Mouse (Mus musculus): ENCODE data around the gene Oas1h. TPM values are rescaled to one million over a fixed set of nuclear protein-coding genes. Genes with fewer than 3 reads are reported as not detected.
"Not testable (repeated sequence)": the region's sequence is repeated elsewhere in the genome, so short reads cannot be mapped to it uniquely, and the experiment has no call there.

The Oas1h gene
- not detected for total RNA-seq (2021)

DNA sequence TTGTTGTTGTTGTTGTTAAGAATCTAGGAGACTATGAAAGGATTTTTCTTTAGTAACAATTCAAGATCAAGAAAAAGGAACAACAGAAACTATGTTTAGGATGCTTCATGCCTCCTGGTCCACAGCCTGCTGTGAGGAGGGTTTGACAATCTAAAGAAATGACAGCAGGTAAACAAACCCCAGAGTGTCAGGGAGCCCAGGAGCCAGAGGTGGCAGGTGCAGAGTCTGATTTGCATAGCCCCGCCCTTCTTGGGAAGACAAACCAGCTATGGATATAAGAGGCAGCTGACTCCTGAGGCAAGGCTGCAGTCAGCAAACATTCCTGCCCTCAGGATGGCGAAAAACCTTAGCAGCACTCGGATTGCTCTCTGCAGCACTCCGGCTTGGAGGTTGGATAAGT lies at the start of gene Oas1h:
Gene Oas1h (plus strand): TSS at position 301 of the 400 bp plus-strand sequence.
- intact Hi-C loops (cut with DNase I): no loop called here
- no peak for DNase-seq (ENCODE audit: extremely low spot score in 1 of 2, low spot score in 2 of 2)

DNA sequence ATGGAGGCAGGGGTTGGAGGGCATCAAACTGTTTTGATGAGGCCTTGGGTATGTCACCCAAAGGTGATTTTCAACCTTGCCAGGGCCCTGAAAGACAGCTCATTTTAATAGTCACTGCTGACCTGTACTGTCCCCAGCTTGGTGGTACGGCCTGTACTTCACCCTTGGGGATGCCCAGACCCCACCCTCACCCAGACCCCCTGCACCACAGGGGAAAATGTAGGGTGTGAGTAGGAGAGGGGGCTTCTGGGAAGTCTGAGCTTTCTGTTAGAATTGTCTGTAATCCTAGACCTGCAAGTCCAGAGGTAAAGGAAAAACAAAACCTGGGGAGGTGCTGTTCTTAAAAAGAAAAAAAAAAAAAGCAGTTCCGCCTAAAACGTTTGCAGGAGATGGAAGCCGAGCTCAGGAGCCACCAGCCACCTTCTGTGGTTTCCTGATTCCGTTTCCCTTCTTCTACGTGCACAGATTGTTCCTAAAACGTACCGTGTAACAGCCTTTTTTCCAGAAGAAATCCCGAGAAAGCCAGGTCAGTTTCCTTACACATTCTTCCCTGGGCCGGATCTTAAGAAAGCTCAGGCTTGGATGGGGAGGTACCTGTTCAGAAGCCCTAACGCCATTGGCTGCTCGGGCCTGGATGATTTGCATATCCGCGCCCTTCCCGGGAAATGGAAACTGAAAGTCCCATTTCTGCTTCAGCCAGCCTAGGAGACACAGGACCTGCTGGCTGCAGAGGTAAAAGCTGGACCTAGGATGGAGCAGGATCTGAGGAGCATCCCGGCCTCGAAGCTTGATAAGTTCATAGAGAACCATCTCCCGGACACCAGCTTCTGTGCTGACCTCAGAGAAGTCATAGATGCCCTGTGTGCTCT lies 49.0 kb upstream of the Oas1h start, which contains the start of gene Oas1c:
Gene Oas1c (minus strand): TSS at position 564 of the 869 bp plus-strand sequence.
- DNase-seq (ENCODE audit: extremely low spot score in 1 of 2, low spot score in 2 of 2): peak; percentile 71 to 86
- intact Hi-C loops (cut with DNase I): no loop called here

DNA sequence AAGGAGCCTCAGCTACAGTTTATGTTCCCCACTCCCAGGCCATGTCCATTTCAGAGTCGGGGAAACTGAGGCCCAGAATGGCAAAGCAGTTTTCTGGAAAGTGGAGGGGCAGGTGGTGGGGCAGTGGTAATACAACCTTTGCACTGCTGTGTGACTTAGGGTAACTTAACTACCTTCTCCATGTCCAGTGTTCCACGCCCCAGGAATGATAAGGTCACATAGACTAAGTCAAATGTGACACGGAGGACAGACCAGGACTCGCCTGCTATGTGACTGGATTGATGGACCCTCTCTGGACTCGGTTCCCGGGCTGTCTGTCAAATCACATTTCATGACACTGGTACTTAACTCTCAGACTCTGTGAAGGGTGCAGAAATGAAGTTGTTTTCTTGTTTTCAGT lies 48.2 kb upstream of the Oas1h start:
- intact Hi-C loops (cut with DNase I): no loop called here
- no peak for DNase-seq (ENCODE audit: extremely low spot score in 1 of 2, low spot score in 2 of 2)

DNA sequence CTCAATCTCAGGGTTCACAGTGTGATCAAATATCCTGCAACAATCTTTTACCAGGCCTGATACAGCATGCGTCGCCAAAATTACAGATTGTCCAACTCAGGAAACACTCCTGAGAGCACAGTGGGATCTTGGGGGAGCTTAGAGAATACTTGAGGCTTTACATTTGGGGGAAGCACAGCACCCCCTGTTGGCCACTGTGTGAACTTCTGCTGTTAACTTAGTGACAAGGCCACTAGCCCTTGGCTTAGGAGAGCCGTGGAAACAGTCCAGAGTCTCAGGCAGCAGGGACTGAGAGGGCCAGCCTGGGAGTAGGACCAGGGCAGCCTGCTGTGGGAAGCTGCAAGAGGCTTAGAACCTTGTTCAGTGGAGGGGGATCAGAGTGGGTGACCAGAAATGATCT lies 45.3 kb upstream of the Oas1h start:
- intact Hi-C loops (cut with DNase I): loop anchor here (5.0 kb wide), 1 partner anchor 116 kb away; no protein-coding TSS in a partner anchor
- no peak for DNase-seq (ENCODE audit: extremely low spot score in 1 of 2, low spot score in 2 of 2)

DNA sequence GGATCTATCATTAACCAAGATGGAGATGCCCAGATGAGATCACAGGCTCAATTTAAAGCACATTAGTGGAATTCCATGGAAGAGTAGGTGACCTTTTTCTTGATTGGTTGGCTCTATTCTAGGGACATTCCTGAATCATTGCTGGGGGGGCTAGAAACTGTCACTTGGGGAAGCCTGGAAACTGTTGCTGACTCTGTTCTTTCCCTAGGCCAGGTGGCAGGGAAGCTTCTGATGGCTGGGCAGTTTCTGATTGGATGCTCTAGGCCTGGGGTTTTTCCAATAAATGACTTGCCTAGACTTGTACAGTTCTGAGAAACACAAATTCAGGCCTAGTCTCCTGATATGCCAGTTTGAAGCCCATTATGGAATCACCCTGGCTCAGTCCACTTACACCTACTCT lies 42.2 kb upstream of the Oas1h start:
- intact Hi-C loops (cut with DNase I): loop anchor here (5.0 kb wide), 1 partner anchor 113 kb away; no protein-coding TSS in a partner anchor
- DNase-seq (ENCODE audit: extremely low spot score in 1 of 2, low spot score in 2 of 2): no peak

DNA sequence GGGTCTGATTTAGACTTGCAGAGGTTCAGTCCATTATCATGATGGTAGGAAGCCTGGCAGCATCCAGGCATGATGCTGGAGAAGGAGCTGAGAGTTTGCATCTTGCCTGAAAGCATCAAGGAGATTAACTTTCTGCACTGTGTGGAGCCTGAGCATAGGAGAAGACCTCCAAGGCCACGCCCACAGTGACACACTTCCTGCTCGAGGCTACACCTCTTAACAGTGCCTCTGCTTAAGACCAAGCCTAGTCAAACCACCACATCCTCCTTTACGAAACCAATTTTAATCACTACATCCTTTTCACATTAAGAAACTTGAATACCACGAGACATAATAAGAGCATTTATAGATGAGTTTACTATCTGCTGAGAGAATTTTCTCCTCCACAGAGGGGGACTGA lies 30.2 kb upstream of the Oas1h start:
- no peak for DNase-seq (ENCODE audit: extremely low spot score in 1 of 2, low spot score in 2 of 2)
- intact Hi-C loops (cut with DNase I): no loop called here

DNA sequence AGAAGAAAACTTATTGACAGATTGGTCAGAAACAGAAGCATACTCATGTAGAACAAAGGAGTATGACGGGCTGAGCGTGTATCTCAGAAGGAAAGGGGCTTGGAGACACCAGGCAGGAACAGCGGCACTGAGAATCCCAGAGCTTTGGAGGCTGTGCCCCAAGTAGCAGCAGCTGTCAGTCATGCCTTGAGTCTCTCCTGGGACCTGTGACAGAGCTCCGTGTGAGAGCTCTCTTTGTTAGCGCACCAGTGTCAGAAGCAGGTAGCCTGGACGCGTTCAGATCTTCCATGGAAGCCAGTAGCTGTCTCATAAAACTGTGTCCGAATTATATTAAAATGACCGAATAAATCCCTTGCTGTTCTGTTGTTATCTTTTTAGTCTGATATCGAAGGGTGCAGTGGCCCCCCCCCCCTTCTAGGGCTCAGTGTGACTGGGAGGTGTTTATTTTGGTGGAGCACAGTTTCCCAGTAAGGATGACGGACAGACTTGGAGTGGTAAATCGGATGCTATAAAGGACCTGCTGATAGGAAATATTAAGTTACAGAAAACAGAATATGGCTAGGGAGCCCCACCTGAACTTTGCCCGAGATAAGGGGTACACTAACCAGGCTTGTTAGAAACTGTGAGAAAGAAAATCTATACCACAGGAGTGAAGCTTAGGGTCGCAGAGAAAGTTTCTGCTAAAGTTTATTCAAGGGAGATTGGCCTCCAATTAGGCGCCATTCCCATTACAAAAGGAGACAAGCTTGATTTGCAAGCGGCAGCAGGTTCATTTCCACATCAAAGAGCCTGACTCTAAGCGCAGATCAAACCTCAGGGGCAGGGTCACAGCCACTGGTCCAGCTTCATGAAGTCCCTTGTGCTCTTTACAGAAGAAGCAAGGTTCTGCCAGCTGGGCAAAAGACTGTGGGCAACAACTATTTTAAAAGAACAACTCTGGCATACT lies 27.6 kb upstream of the Oas1h start:
- intact Hi-C loops (cut with DNase I): no loop called here
- DNase-seq (ENCODE audit: extremely low spot score in 1 of 2, low spot score in 2 of 2): no peak

DNA sequence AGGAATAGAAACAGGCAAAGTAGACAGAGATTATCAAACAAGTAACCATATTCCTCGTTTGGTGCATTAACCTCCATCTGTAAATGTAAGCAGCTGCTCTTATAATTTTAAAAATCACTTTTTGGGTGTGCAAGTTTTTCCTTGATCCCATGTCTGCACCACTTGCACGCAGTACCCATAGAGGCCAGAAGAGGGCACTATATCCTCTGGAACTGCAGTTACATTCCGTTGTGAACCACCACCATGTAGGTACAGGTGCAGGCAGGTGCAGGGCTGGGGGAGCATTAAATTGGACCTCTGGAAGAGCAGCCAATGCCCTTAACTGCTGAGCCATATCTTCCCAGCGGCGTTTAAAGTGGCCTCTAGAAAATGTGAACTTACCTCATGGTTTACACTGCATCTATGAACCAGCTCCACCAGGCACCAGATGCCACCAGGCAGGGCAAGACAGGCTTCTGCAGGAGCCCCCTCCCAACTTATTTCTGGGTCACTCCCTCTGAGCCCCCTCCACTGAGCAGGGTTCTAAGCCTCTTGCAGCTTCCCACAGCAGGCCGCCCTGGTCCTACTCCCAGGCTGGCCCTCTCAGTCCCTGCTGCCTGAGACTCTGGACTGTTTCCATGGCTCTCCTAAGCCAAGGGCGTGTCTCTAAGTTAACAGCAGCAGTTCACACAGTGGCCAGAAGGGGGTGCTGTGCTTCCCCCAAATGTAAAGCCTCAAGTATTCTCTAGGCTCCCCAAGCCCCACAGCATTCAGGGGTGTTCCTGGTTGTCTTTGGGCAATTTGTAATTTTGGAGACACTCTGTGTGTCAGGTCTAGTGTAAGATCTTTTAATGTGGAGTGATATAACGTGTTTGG lies 24.3 kb upstream of the Oas1h start:
- peak in 1 of 2 experiments; percentile 38 for DNase-seq (ENCODE audit: extremely low spot score in 1 of 2, low spot score in 2 of 2)
- intact Hi-C loops (cut with DNase I): no loop called here

DNA sequence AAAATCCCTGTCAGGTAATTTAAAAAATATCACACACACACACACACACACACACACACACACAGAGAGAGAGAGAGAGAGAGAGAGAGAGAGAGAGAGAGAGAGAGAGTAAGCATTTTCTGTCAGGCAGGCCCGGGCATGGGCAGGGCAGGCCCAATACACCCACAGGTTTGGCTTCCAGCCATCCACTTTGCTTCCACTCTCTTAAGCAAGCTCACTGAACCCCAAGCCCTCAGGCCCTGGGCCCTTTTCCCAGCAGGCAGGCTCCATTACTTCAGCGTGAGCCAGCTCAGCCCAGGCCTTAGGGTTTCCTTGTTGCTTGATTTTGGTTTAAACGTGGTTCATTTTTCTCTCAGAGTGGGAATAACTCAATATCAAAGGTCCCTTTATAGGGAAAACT lies 16.5 kb upstream of the Oas1h start:
- DNase-seq (ENCODE audit: extremely low spot score in 1 of 2, low spot score in 2 of 2): peak; percentile 15 to 40
- intact Hi-C loops (cut with DNase I): no loop called here

DNA sequence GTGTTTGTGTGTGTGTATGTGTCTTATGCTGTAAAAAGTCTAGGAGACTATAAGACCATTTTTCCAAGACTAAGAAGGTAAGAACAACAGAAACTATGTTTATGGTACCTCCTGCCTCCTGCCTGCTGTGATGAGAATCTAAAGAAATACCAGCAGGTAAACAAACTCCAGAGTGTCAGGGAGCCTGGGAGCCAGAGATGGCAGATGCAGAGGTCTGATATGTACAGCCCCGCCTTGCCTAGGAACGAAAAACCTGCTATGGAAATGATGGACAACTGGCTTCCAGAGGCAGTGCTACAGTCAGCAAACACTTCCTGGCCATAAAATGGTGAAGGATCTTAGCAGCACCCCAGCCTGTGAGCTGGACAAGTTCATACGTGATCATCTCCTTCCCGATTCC lies 14.2 kb upstream of the Oas1h start, which contains the start of gene Oas1f:
Gene Oas1f (plus strand): TSS at position 301 of the 400 bp plus-strand sequence.
- intact Hi-C loops (cut with DNase I): no loop called here

DNA sequence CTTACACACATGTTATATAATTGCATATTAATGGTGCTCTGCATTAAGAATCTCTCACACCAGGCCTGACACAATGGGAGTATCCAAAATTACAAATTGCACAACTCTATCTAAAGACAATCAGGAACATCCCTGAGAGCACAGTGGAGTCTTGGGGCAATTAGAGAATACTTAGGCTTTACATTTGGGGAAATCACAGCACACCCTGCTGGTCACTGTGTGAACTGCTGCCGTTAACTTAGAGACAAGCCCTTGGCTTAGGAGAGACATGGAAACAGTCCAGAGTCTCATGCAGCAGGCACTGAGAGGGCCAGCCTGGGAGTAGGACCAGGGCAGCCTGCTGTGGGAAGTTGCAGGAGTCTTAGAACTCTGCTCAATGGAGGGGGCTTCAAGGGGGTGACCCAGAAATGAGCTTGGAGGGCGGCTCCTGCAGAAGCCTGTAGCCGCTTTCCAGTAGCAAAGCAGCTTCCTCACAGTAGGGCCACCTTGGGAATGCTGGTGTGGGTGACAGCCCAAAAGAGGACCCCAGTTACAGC lies 11.6 kb upstream of the Oas1h start:
- no peak for DNase-seq (ENCODE audit: extremely low spot score in 1 of 2, low spot score in 2 of 2)
- intact Hi-C loops (cut with DNase I): no loop called here

More for the DNA sequence above, 14.2 kb upstream of the Oas1h start, which contains the start of gene Oas1f:
- no peak for DNase-seq (ENCODE audit: extremely low spot score in 1 of 2, low spot score in 2 of 2)

DNA sequence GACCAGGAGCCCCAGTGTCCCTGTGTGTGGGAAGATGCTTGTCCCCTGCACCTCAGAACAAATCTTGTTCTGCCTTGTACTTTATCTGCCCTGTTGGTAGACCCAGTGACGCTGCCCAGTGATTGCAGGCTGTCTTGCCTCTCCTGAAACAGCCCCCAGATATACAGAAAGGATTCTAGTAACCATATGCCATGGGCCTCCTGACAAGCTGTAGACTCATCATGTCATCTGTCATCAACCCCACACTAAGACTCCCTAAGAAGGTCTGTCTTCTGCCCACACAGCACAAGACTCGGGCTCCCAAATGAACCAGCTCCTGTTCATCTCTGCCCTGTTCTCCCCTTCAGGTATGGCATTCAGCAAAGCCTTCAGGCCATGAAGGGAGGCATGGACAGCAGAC lies 2.0 kb upstream of the Oas1h start:
- DNase-seq (ENCODE audit: extremely low spot score in 1 of 2, low spot score in 2 of 2): no peak
- intact Hi-C loops (cut with DNase I): no loop called here

DNA sequence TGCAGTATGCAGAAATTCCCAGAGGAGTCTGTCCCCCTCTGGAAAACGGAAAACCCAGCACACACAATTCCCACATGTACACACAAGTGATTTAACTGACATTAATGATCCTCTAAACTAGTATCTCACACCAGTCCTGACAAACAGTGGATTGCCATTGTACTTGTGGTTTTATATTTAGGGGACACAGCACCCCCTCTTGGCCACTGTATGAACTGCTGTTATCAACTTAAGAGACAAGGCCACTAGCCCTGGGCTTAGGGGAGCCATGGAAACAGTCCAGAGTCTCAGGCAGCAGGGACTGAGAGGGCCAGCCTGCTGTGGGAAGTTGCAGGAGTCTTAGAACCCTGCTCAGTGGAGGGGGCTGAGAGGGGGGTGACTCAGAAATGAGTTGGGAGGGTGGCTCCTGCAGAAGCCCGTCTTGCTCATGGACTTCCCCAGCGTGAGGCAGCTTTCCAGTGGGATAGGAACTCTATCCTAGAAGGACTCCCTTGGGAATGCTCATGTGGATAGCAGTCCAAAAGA lies 4.2 kb downstream of the Oas1h start:
- intact Hi-C loops (cut with DNase I): loop anchor here (5.0 kb wide), 1 partner anchor 37 kb away; no protein-coding TSS in a partner anchor
- DNase-seq (ENCODE audit: extremely low spot score in 1 of 2, low spot score in 2 of 2): no peak

DNA sequence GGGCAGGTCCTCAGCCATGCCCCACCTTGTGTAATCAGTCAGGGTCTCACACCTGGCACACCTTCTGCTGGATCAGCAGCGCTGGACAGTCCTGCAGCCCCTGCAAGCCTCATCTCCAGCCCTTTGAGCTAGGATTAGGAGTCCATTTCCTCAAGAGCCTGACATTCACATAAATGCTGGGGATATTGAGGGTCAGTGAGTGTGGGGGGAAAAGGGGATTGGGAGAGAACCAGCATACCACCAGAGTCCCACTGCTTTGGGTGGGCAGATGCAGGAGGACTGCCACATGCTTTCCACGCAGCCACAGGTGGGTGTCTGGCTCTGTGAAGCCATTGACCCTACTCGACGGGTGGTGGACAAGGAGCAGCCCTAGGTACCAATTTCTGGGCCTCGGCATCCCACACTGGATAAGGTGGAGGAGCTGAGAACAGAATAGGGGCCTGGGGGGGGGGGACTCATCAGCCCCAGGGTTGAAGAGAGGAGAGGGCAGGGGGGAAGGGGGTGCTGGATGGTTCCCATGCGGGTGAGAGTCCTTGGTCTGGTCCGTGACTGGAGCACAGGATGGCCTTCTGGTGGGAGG lies 8.3 kb downstream of the Oas1h start:
- no peak for DNase-seq (ENCODE audit: extremely low spot score in 1 of 2, low spot score in 2 of 2)
- intact Hi-C loops (cut with DNase I): loop anchor here (5.0 kb wide), 1 partner anchor 33 kb away; no protein-coding TSS in a partner anchor

DNA sequence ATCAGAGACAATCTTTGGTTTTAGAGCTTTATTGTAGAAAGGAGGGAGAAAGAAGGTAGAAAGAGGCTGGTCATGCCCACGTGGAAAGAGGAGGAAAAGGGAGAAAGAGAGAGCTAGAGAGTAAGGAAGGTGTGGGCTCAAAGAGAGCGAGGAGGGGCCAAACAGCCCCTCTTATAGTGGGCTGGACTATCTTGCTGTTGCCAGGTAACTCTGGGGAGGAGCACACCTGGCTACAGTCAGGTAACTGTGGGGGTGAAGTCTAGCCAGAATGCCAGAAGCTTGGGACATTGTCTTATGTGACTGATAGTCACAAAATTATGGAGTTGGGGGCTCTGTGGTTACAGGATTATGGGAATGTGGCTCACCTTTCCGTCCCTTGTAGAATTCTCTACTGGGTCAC lies 8.9 kb downstream of the Oas1h start:
- intact Hi-C loops (cut with DNase I): no loop called here
- DNase-seq (ENCODE audit: extremely low spot score in 1 of 2, low spot score in 2 of 2): no peak

DNA sequence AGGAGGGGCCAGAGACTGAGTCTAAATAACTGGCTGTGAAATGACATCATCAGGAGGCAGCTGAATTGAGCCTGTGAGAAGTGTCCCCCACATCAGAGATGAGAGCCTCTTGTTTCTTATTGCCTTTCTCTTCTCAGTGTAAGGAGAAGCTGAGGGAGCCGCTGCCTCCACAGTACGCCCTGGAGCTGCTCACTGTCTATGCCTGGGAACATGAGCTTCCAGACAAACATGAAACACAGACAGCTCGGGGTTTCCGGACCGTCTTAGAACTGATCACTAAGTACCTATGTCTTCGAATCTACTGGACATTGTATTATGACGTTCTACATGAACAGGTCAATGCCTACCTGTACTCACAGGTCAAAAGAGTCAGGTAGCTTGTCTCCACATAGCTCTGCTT lies 9.6 kb downstream of the Oas1h start:
- no peak for DNase-seq (ENCODE audit: extremely low spot score in 1 of 2, low spot score in 2 of 2)
- intact Hi-C loops (cut with DNase I): no loop called here

DNA sequence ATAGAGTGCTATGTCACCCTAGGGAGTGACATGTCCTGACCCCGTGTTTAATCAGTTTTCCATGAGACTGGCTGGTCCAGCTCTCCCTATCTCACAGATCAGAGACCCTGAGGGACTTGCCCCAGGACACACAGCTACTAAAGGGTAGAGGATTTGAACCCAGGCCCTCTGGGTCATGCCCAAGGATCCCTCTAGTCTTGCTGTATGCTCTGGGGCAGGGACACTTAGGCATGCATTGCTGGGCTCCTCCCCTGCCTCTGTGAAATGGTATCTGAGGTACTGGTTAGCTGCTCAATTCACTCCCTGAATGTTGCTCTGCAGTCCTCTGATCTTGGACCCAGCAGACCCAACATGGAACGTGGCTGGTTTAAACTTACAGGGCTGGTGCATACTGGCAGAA lies 10.2 kb downstream of the Oas1h start:
- DNase-seq (ENCODE audit: extremely low spot score in 1 of 2, low spot score in 2 of 2): no peak
- intact Hi-C loops (cut with DNase I): no loop called here

DNA sequence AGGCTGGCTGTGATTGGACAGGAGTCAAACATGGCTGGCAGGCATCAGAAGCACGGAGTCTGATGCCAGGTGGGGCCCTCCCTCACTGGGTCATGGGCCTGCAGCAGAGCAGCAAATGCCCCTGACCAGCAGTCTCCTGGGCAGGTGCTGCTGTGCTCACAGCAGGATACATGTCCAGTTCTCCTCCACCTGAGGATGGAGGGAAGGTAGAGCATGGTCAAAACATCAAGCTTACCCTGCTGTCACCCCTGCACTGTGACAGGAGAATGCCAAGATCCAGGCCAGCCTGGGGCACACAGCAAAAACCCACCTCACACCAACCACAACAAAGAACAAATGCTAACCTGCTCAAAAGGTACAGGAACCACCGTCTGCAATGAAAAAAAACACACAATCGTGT lies 15.6 kb downstream of the Oas1h start:
- intact Hi-C loops (cut with DNase I); DNase-seq (ENCODE audit: extremely low spot score in 1 of 2, low spot score in 2 of 2): not testable (repeated sequence)

Measured in left cerebral cortex, postnatal 10 days (tissue).